ENCODE assay signal across 32 mouse cellular contexts in genomic region chr9:108083561-108083960, GRCm38 (mm10). TPM values are rescaled to one million over a fixed set of nuclear protein-coding genes. Genes with fewer than 3 reads are reported as not detected.
DNase-seq lines count a peak whose midpoint lies in the region; ATAC-seq and TF ChIP-seq lines count a peak whose summit lies in the region.
"Had no signal": no experiment of that assay in that cellular context is flagged by ENCODE, and none has a peak within 500 bp of the region (broad histone marks: within the 10 kb centered on the region; RNA-seq: fewer than 3 reads in every experiment).

No protein-coding gene starts in this region.

- peaks cover 13% of the 10 kb centered on the region for H3K4me1 ChIP-seq in intestine, embryonic 15.5 days (replicated peaks)
- peaks cover 17% of the 10 kb centered on the region for H3K4me1 ChIP-seq in intestine, postnatal 0 days (replicated peaks; ENCODE audit: control insufficient read depth, insufficient read depth, low read length)
- H3K4me1 ChIP-seq in erythroblast, embryonic 14.5 days (ENCODE audit: control insufficient read depth), result peaks cover 95% of the 10 kb centered on the region
- peaks cover 88% of the 10 kb centered on the region for H3K4me1 ChIP-seq in liver, embryonic 12.5 days
- peaks cover 8% of the 10 kb centered on the region for H3K4me1 ChIP-seq in hindbrain, postnatal 0 days (ENCODE audit: insufficient read depth, low read length)
- peaks cover 4% of the 10 kb centered on the region; the same call in 1 of the 2 replicates for H3K4me1 ChIP-seq in forebrain, embryonic 11.5 days (replicated peaks; ENCODE audit: control insufficient read depth, insufficient read depth, low read length)

- no peak overlapping the region for H3K4me3 ChIP-seq in intestine, embryonic 15.5 days (replicated peaks)
- H3K4me3 ChIP-seq in intestine, postnatal 0 days (ENCODE audit: low read depth, low read length), result no peak overlapping the region
- peak overlapping the region; percentile 63 for H3K4me3 ChIP-seq in erythroblast, embryonic 14.5 days (replicated peaks)
- H3K4me3 ChIP-seq in liver, embryonic 12.5 days, result peak overlapping the region; percentile 36
- H3K4me3 ChIP-seq in hindbrain, postnatal 0 days (ENCODE audit: low read length), result no peak overlapping the region
- H3K4me3 ChIP-seq in forebrain, embryonic 11.5 days (ENCODE audit: low read depth, low read length), result no peak overlapping the region
- H3K4me3 ChIP-seq: myocyte; neural tube, embryonic 13.5 days had no signal

- 68% methylated on average over 6 of the region's 6 CpGs for WGBS in intestine, embryonic 15.5 days
- 57% methylated on average over 6 of the region's 6 CpGs for WGBS in intestine, postnatal 0 days
- WGBS in liver, embryonic 12.5 days (ENCODE audit: insufficient replicate concordance), result 34% methylated on average over 6 of the region's 6 CpGs
- 83% methylated on average over 6 of the region's 6 CpGs for WGBS in hindbrain, postnatal 0 days
- WGBS in forebrain, embryonic 11.5 days, result 80% methylated on average over 6 of the region's 6 CpGs

- no peak for ATAC-seq in intestine, embryonic 15.5 days
- no peak for ATAC-seq in intestine, postnatal 0 days
- no peak for ATAC-seq in liver, embryonic 12.5 days
- ATAC-seq in megakaryocyte progenitor cell, adult 5-6 weeks (replicated peaks; ENCODE audit: poor library complexity), result 0 out of 2 replicates have a peak, but pooled peaks have one; percentile 6
- ATAC-seq in hindbrain, postnatal 0 days, result no peak
- no peak for ATAC-seq in forebrain, embryonic 11.5 days (replicated peaks; ENCODE audit: low FRiP score)
- ATAC-seq: forebrain, embryonic 14.5 days; midbrain, embryonic 16.5 days; Patski had no signal

- peaks cover 24% of the 10 kb centered on the region for H3K36me3 ChIP-seq in intestine, embryonic 15.5 days
- H3K36me3 ChIP-seq in intestine, postnatal 0 days (ENCODE audit: control insufficient read depth, insufficient read depth), result peaks cover 40% of the 10 kb centered on the region
- H3K36me3 ChIP-seq in erythroblast, embryonic 14.5 days (ENCODE audit: control insufficient read depth), result peaks cover 91% of the 10 kb centered on the region
- peaks cover 65% of the 10 kb centered on the region for H3K36me3 ChIP-seq in liver, embryonic 12.5 days
- peaks cover 42% of the 10 kb centered on the region for H3K36me3 ChIP-seq in hindbrain, postnatal 0 days (ENCODE audit: insufficient read depth, low read length)
- peaks cover 8% of the 10 kb centered on the region; the same call in 1 of the 2 replicates for H3K36me3 ChIP-seq in forebrain, embryonic 11.5 days (ENCODE audit: control insufficient read depth, insufficient read depth, low read length)

- TF ChIP-seq CTCF in intestine, postnatal 0 days (IDR thresholded peaks at IDR 0.05; ENCODE audit: low read depth), result no peak
- TF ChIP-seq CTCF in hindbrain, postnatal 0 days (IDR thresholded peaks at IDR 0.05; ENCODE audit: low read depth), result no peak

- no peak overlapping the region for H3K27ac ChIP-seq in intestine, embryonic 15.5 days
- H3K27ac ChIP-seq in intestine, postnatal 0 days (ENCODE audit: low read depth, low read length), result no peak overlapping the region
- H3K27ac ChIP-seq in liver, embryonic 12.5 days, result peak overlapping the region; percentile 100
- no peak overlapping the region for H3K27ac ChIP-seq in hindbrain, postnatal 0 days
- H3K27ac ChIP-seq in forebrain, embryonic 11.5 days (ENCODE audit: low read depth, low read length), result no peak overlapping the region
- H3K27ac ChIP-seq: embryonic facial prominence, embryonic 10.5 days; hindbrain, embryonic 13.5 days; limb, embryonic 13.5 days; lung, embryonic 15.5 days; midbrain, embryonic 10.5 days; neural tube, embryonic 13.5 days; stomach, postnatal 0 days had no signal

- peaks cover 26% of the 10 kb centered on the region for H3K27me3 ChIP-seq in intestine, embryonic 15.5 days (replicated peaks)
- H3K27me3 ChIP-seq in intestine, postnatal 0 days (replicated peaks; ENCODE audit: control insufficient read depth, insufficient read depth, low read length), result no peaks in the 10 kb centered on the region
- H3K27me3 ChIP-seq in erythroblast, embryonic 14.5 days (ENCODE audit: control insufficient read depth), result no peaks in the 10 kb centered on the region
- peaks cover 20% of the 10 kb centered on the region for H3K27me3 ChIP-seq in liver, embryonic 12.5 days (replicated peaks)
- peaks cover 12% of the 10 kb centered on the region; the same call in 1 of the 2 replicates for H3K27me3 ChIP-seq in hindbrain, postnatal 0 days (ENCODE audit: insufficient read depth, low read length)
- peaks cover 22% of the 10 kb centered on the region for H3K27me3 ChIP-seq in forebrain, embryonic 11.5 days (ENCODE audit: control insufficient read depth, insufficient read depth, low read length)
- H3K27me3 ChIP-seq: CH12.LX, Patski had no signal

- 0 out of 2 replicates have a peak overlapping the region, but pooled peaks have one; percentile 48 for H3K4me2 ChIP-seq in intestine, embryonic 15.5 days (replicated peaks)
- no peak overlapping the region for H3K4me2 ChIP-seq in intestine, postnatal 0 days (replicated peaks; ENCODE audit: low read depth)
- peak overlapping the region; percentile 83 for H3K4me2 ChIP-seq in liver, embryonic 12.5 days
- no peak overlapping the region for H3K4me2 ChIP-seq in hindbrain, postnatal 0 days (ENCODE audit: low read depth, low read length)
- H3K4me2 ChIP-seq in forebrain, embryonic 11.5 days (ENCODE audit: low read depth, low read length, severe bottlenecking), result no peak overlapping the region
- H3K4me2 ChIP-seq: neural tube, embryonic 13.5 days had no signal

- H3K9ac ChIP-seq in intestine, embryonic 15.5 days, result no peak overlapping the region
- H3K9ac ChIP-seq in intestine, postnatal 0 days (ENCODE audit: low read depth, low read length), result no peak overlapping the region
- peak overlapping the region; percentile 73 for H3K9ac ChIP-seq in liver, embryonic 12.5 days
- no peak overlapping the region for H3K9ac ChIP-seq in hindbrain, postnatal 0 days (replicated peaks; ENCODE audit: low read length)
- no peak overlapping the region for H3K9ac ChIP-seq in forebrain, embryonic 11.5 days (ENCODE audit: low read length)
- H3K9ac ChIP-seq: lung, embryonic 15.5 days; neural tube, embryonic 13.5 days had no signal

- no peaks in the 10 kb centered on the region for H3K9me3 ChIP-seq in intestine, embryonic 15.5 days
- H3K9me3 ChIP-seq in intestine, postnatal 0 days (ENCODE audit: control insufficient read depth), result no peaks in the 10 kb centered on the region
- no peaks in the 10 kb centered on the region for H3K9me3 ChIP-seq in erythroblast, embryonic 14.5 days (ENCODE audit: control insufficient read depth, low read length)
- H3K9me3 ChIP-seq in liver, embryonic 12.5 days (replicated peaks), result no peaks in the 10 kb centered on the region
- no peaks in the 10 kb centered on the region for H3K9me3 ChIP-seq in hindbrain, postnatal 0 days (ENCODE audit: low read length)
- H3K9me3 ChIP-seq in forebrain, embryonic 11.5 days (ENCODE audit: control insufficient read depth, low read length), result no peaks in the 10 kb centered on the region
- H3K9me3 ChIP-seq: embryonic facial prominence, embryonic 10.5 days; G1E; hindbrain, embryonic 13.5 days; limb, embryonic 13.5 days; lung, embryonic 15.5 days; midbrain, embryonic 10.5 days; neural tube, embryonic 13.5 days had no signal

- DNase-seq in hindbrain, postnatal 0 days (ENCODE audit: low spot score), result no peak
- no peak for DNase-seq in adrenal gland, postnatal 25 days
- no peak for DNase-seq in forebrain, embryonic 11.5 days (ENCODE audit: low spot score)
- DNase-seq: adrenal gland, adult 8-10 months; cerebellum, postnatal 10 days; kidney, adult 9 months; kidney, postnatal 25 days; lung, postnatal 4 days; retina, postnatal 1 day; right cerebral cortex, postnatal 25 days had no signal

RNA-seq across cellular contexts. Expression of gene Rnf123, which starts 0.4 kb away (rescaled TPM):
- 18.6 and 23.7 TPM in 2 replicates for polyA plus RNA-seq in intestine, embryonic 15.5 days (2015; fragmentation: Nextera tagmentation; extraction: Ambion mirVana)
- 17.2 and 18.2 TPM in 2 replicates for polyA plus RNA-seq in intestine, postnatal 0 days (2015; fragmentation: Nextera tagmentation; extraction: Ambion mirVana)
- polyA plus RNA-seq in erythroblast, embryonic 14.5 days (2012), result 107 and 276 TPM in 2 replicates
- polyA plus RNA-seq in liver, embryonic 12.5 days (2016; fragmentation: Nextera tagmentation; extraction: Ambion mirVana), result 96.6 and 101 TPM in 2 replicates
- total RNA-seq in megakaryocyte progenitor cell, adult 5-6 weeks (2015), result 34.5 and 35.8 TPM in 2 replicates
- 18.8 and 34.8 TPM in 2 replicates for total RNA-seq in megakaryocyte progenitor cell, adult 5-6 weeks (2017)
- 59.0 and 60.4 TPM in 2 replicates for total RNA-seq in hindbrain, postnatal 0 days (2014; rRNA removed)
- 41.8 and 43.8 TPM in 2 replicates for polyA plus RNA-seq in hindbrain, postnatal 0 days (2015; fragmentation: Nextera tagmentation; extraction: Ambion mirVana)
- total RNA-seq in adrenal gland, postnatal 25 days (2021), result 85.0 and 87.0 TPM in 2 replicates
- 34.7 and 37.0 TPM in 2 replicates for polyA plus RNA-seq in forebrain, embryonic 11.5 days (2014; fragmentation: Nextera tagmentation; extraction: Ambion mirVana)

RNA-seq across cellular contexts. Expression of gene Mst1, which starts 3.3 kb away (rescaled TPM):
- polyA plus RNA-seq in intestine, embryonic 15.5 days (2015; fragmentation: Nextera tagmentation; extraction: Ambion mirVana), result 0.98 and 2.2 TPM in 2 replicates
- 0.78 and 0.84 TPM in 2 replicates for polyA plus RNA-seq in intestine, postnatal 0 days (2015; fragmentation: Nextera tagmentation; extraction: Ambion mirVana)
- 2.4 and 2.6 TPM in 2 replicates for polyA plus RNA-seq in erythroblast, embryonic 14.5 days (2012)
- 14.5 and 15.7 TPM in 2 replicates for polyA plus RNA-seq in liver, embryonic 12.5 days (2016; fragmentation: Nextera tagmentation; extraction: Ambion mirVana)
- 0.46 and 3.1 TPM in 2 replicates for total RNA-seq in megakaryocyte progenitor cell, adult 5-6 weeks (2015)
- total RNA-seq in megakaryocyte progenitor cell, adult 5-6 weeks (2017), result 0.37 and 0.74 TPM in 2 replicates
- total RNA-seq in hindbrain, postnatal 0 days (2014; rRNA removed), result 0.29 TPM in 1 of 2 replicates, not detected in the other
- not detected in 2 replicates for polyA plus RNA-seq in hindbrain, postnatal 0 days (2015; fragmentation: Nextera tagmentation; extraction: Ambion mirVana)
- 0.39 and 2.7 TPM in 2 replicates for total RNA-seq in adrenal gland, postnatal 25 days (2021)
- polyA plus RNA-seq in forebrain, embryonic 11.5 days (2014; fragmentation: Nextera tagmentation; extraction: Ambion mirVana), result 0.28 and 0.56 TPM in 2 replicates
- total RNA-seq: heart, postnatal 25 days; layer of hippocampus, adult 8-10 months; left cerebral cortex, postnatal 25 days had no signal
- polyA plus RNA-seq: forebrain, embryonic 14.5 days; heart, embryonic 14.5 days; hindbrain, embryonic 13.5 days; midbrain, embryonic 16.5 days had no signal

RNA-seq across cellular contexts. Expression of gene Apeh, which starts 10.8 kb away (rescaled TPM):
- 76.5 and 96.8 TPM in 2 replicates for polyA plus RNA-seq in intestine, embryonic 15.5 days (2015; fragmentation: Nextera tagmentation; extraction: Ambion mirVana)
- 82.6 and 98.4 TPM in 2 replicates for polyA plus RNA-seq in intestine, postnatal 0 days (2015; fragmentation: Nextera tagmentation; extraction: Ambion mirVana)
- polyA plus RNA-seq in erythroblast, embryonic 14.5 days (2012), result 47.5 and 65.3 TPM in 2 replicates
- polyA plus RNA-seq in liver, embryonic 12.5 days (2016; fragmentation: Nextera tagmentation; extraction: Ambion mirVana), result 199 and 215 TPM in 2 replicates
- total RNA-seq in megakaryocyte progenitor cell, adult 5-6 weeks (2015), result 45.9 and 64.3 TPM in 2 replicates
- total RNA-seq in megakaryocyte progenitor cell, adult 5-6 weeks (2017), result 71.0 and 110 TPM in 2 replicates
- 47.8 and 53.3 TPM in 2 replicates for total RNA-seq in hindbrain, postnatal 0 days (2014; rRNA removed)
- polyA plus RNA-seq in hindbrain, postnatal 0 days (2015; fragmentation: Nextera tagmentation; extraction: Ambion mirVana), result 39.6 and 40.4 TPM in 2 replicates
- 100 and 123 TPM in 2 replicates for total RNA-seq in adrenal gland, postnatal 25 days (2021)
- 53.3 and 61.5 TPM in 2 replicates for polyA plus RNA-seq in forebrain, embryonic 11.5 days (2014; fragmentation: Nextera tagmentation; extraction: Ambion mirVana)

RNA-seq across cellular contexts. Expression of gene Amigo3, which starts 30.6 kb away (rescaled TPM):
- 3.1 and 3.2 TPM in 2 replicates for polyA plus RNA-seq in intestine, embryonic 15.5 days (2015; fragmentation: Nextera tagmentation; extraction: Ambion mirVana)
- 4.4 and 4.8 TPM in 2 replicates for polyA plus RNA-seq in intestine, postnatal 0 days (2015; fragmentation: Nextera tagmentation; extraction: Ambion mirVana)
- 0.01 and 0.08 TPM in 2 replicates for polyA plus RNA-seq in erythroblast, embryonic 14.5 days (2012)
- 2.2 and 2.5 TPM in 2 replicates for polyA plus RNA-seq in liver, embryonic 12.5 days (2016; fragmentation: Nextera tagmentation; extraction: Ambion mirVana)
- 1.3 TPM in 2 replicates for total RNA-seq in megakaryocyte progenitor cell, adult 5-6 weeks (2015)
- 2.0 and 2.6 TPM in 2 replicates for total RNA-seq in megakaryocyte progenitor cell, adult 5-6 weeks (2017)
- 4.8 and 6.1 TPM in 2 replicates for total RNA-seq in hindbrain, postnatal 0 days (2014; rRNA removed)
- polyA plus RNA-seq in hindbrain, postnatal 0 days (2015; fragmentation: Nextera tagmentation; extraction: Ambion mirVana), result 1.8 and 2.1 TPM in 2 replicates
- total RNA-seq in adrenal gland, postnatal 25 days (2021), result 3.5 and 9.6 TPM in 2 replicates
- 2.4 and 2.7 TPM in 2 replicates for polyA plus RNA-seq in forebrain, embryonic 11.5 days (2014; fragmentation: Nextera tagmentation; extraction: Ambion mirVana)

RNA-seq across cellular contexts. Expression of gene Gmppb, which starts 34.5 kb away (rescaled TPM):
- 61.8 and 79.2 TPM in 2 replicates for polyA plus RNA-seq in intestine, embryonic 15.5 days (2015; fragmentation: Nextera tagmentation; extraction: Ambion mirVana)
- 146 and 154 TPM in 2 replicates for polyA plus RNA-seq in intestine, postnatal 0 days (2015; fragmentation: Nextera tagmentation; extraction: Ambion mirVana)
- polyA plus RNA-seq in erythroblast, embryonic 14.5 days (2012), result 0.32 and 0.61 TPM in 2 replicates
- polyA plus RNA-seq in liver, embryonic 12.5 days (2016; fragmentation: Nextera tagmentation; extraction: Ambion mirVana), result 22.1 and 22.6 TPM in 2 replicates
- 7.4 and 11.7 TPM in 2 replicates for total RNA-seq in megakaryocyte progenitor cell, adult 5-6 weeks (2015)
- 42.7 and 43.7 TPM in 2 replicates for total RNA-seq in megakaryocyte progenitor cell, adult 5-6 weeks (2017)
- total RNA-seq in hindbrain, postnatal 0 days (2014; rRNA removed), result 13.0 and 13.3 TPM in 2 replicates
- polyA plus RNA-seq in hindbrain, postnatal 0 days (2015; fragmentation: Nextera tagmentation; extraction: Ambion mirVana), result 17.1 and 18.1 TPM in 2 replicates
- 18.1 and 22.1 TPM in 2 replicates for total RNA-seq in adrenal gland, postnatal 25 days (2021)
- 19.9 and 20.7 TPM in 2 replicates for polyA plus RNA-seq in forebrain, embryonic 11.5 days (2014; fragmentation: Nextera tagmentation; extraction: Ambion mirVana)

Comparison
In these comparisons a context has a peak if more than half of its experiments do, and no peak if none do; other contexts are left out.
1. H3K4me2 ChIP-seq: peak in intestine, embryonic 15.5 days (single experiment) and liver, embryonic 12.5 days (single experiment); none in intestine, postnatal 0 days (single experiment), hindbrain, postnatal 0 days (single experiment) and forebrain, embryonic 11.5 days (single experiment).
2. H3K4me3 ChIP-seq: peak in erythroblast, embryonic 14.5 days (single experiment) and liver, embryonic 12.5 days (single experiment); none in intestine, embryonic 15.5 days (single experiment), intestine, postnatal 0 days (single experiment), hindbrain, postnatal 0 days (single experiment) and forebrain, embryonic 11.5 days (single experiment).